Mouse (Mus musculus): ENCODE measurements around the gene Thoc2. TPM values are rescaled to one million over a fixed set of nuclear protein-coding genes. Genes with fewer than 3 reads are reported as not detected.

Gene Thoc2
- 245 TPM for polyA plus RNA-seq (2014; fragmentation: Illumina TruSeq; extraction: RNeasy Lipid Tissue Mini Kit (QIAGEN cat#74804))

DNA sequence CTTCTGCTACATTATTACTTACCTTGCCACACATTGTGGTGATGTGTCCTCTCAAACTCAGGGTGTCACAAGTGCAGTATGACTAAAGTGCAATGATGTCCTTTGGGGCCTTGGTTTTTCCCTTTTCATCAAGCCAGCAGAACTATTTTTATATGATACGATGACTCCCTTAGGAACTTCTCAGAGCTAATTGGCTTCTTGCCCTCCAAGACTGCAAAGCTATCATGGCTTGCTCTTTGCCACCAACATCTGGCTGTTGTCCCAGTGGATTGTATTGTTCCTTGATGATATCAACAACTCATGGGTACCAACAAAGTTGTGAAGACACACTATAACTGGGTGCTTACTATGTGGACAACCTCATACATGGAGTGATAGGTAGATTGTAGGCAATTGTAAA lies at the start of gene Thoc2:
TSS of gene Thoc2 (minus strand) at position 101 of the 400 bp plus-strand sequence.

Other genes with a start within 250 kb of the Thoc2 start
- gene Xiap, start 139.0 kb upstream of the Thoc2 start, polyA plus RNA-seq (2014; fragmentation: Illumina TruSeq; extraction: RNeasy Lipid Tissue Mini Kit (QIAGEN cat#74804)) = 211 TPM
- 432 TPM for gene Stag2, start 228.6 kb upstream of the Thoc2 start, polyA plus RNA-seq (2014; fragmentation: Illumina TruSeq; extraction: RNeasy Lipid Tissue Mini Kit (QIAGEN cat#74804))